Mouse (Mus musculus): ENCODE measurements at regions not wholly inside any gene's neighbourhood (a gene's known extent, or its start where the extent isn't known, plus 50 kb on each side); places are given as distances from the start of the nearest gene placed in this dataset.

DNA sequence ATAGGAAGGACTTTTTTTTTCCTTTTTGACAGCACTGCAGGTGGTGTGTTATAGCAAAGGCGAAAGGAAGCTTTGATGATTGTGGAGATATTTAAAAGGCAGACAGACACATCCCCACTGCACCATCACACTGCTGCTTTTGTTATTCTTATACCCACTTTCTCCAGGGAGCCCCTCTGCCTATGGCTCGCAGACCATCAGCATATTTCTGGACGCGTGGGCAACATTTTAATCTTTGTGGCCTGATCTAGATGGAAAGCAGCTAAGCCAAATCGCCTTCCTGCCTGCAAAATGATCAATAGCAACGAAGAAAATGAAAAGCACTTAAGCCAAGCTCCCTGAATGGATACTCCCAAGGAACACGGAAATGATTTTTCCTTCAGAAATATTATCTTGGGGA, 1054.0 kb downstream of the Synb start:
- 91% methylated on average over 7 of the region's 7 CpGs for WGBS
- no peaks in the 10 kb centered on the region for H3K4me1 ChIP-seq (replicated peaks)
- H3K4me3 ChIP-seq (replicated peaks), result no peak overlapping the region

DNA sequence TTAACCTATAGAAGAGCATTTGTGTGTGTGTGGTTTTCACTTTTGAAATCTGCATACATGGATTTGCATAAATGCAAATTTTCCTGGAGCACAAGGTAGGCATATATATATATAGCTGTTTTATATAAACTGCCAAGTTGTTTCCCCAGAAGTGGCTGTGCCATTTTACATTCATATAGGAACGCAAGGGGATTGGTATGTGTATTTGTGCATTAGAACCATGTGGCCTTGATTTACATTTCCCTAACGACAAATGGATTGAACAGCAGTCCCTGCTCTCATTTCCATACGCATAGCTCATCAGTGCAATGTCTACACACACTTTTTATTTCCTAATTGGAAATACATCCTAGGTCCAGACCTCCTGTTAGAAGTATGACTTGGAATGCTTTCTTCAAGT, 1069.9 kb downstream of the Synb start:
- Histone ChIP-seq H3K27me3 (no peaks in the 10 kb centered on the region), H3K4me2 (no peak overlapping the region), H3K4me3 (replicated peaks) (no peak overlapping the region), H3K36me3 (no peaks in the 10 kb centered on the region), H3K4me1 (replicated peaks) (peaks cover 4% of the 10 kb centered on the region), H3K9ac (replicated peaks) (no peak overlapping the region), H3K27ac (no peak overlapping the region), H3K9me3 (no peaks in the 10 kb centered on the region)
- 62% methylated on average over 3 of the region's 3 CpGs for WGBS
- no peak for ATAC-seq (ENCODE audit: insufficient number of reproducible peaks, insufficient read depth, low FRiP score, low TSS enrichment, low read depth)

More for the DNA sequence above, 1054.0 kb downstream of the Synb start:
- ATAC-seq (ENCODE audit: insufficient number of reproducible peaks, insufficient read depth, low FRiP score, low TSS enrichment, low read depth), result no peak
- Histone ChIP-seq H3K9ac (replicated peaks) (no peak overlapping the region), H3K4me2 (no peak overlapping the region), H3K27me3 (no peaks in the 10 kb centered on the region), H3K27ac (no peak overlapping the region), H3K36me3 (no peaks in the 10 kb centered on the region), H3K9me3 (no peaks in the 10 kb centered on the region)

DNA sequence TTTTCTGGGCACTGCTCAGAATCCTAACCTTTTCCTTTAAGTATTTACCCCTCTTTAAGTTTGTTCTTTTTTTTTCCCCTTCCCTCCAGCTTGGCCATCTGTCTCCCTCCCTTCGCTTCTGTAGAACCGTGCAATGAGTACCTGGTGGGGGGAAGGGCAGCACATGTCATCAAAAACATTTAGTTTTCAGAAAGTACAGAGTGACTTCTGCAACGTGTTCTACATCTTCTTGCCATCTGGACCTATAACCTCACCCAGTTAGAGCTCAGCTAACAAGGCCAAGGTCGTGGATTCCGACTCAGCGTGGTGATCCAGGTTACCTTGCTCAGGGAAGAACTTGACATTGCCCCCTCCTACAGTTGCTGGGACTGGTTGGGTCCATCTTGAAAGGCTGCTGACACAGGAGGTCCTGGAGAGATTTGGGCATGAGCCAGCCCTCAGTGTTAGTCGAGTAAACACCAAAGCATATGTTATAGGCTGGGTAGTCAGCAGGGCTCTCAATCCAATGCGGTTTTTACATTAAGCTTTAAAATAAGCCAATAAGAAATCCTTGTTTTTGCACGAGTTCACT, 1075.0 kb downstream of the Synb start:
- 64% methylated on average over 9 of the region's 9 CpGs for WGBS
- Histone ChIP-seq H3K9ac (replicated peaks) (no peak overlapping the region), H3K9me3 (no peaks in the 10 kb centered on the region), H3K4me1 (replicated peaks) (peaks cover 16% of the 10 kb centered on the region), H3K27ac (no peak overlapping the region), H3K27me3 (no peaks in the 10 kb centered on the region), H3K36me3 (no peaks in the 10 kb centered on the region), H3K4me3 (replicated peaks) (no peak overlapping the region), H3K4me2 (no peak overlapping the region)
- no peak for ATAC-seq (ENCODE audit: insufficient number of reproducible peaks, insufficient read depth, low FRiP score, low TSS enrichment, low read depth)

DNA sequence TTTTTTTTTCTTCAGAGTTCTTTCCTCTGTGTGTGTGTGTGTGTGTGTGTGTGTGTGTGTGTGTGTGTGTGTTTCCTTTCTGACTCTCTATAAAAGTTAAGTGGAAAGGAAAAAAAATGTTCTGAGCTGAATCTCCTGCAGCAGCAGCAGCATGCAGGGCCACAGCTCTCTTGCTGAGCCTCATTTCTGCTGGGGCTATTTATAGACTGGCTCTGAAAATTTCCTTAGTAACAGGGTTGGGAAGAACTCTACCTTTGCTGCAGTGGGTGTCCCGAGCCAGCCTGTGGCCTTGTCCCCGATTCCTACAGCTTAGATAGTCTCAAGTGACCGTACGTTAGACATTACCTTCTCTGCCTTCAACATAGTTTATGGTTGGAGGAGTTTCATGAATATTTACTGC, 1075.6 kb downstream of the Synb start:
- H3K27ac ChIP-seq, result peak overlapping the region; percentile 46; the same call in 1 of the 2 replicates
- H3K4me2 ChIP-seq, result no peak overlapping the region
- H3K4me3 ChIP-seq (replicated peaks), result no peak overlapping the region
- peaks cover 16% of the 10 kb centered on the region for H3K4me1 ChIP-seq (replicated peaks)
- H3K27me3 ChIP-seq, result no peaks in the 10 kb centered on the region
- H3K9ac ChIP-seq (replicated peaks), result no peak overlapping the region
- no peaks in the 10 kb centered on the region for H3K9me3 ChIP-seq
- no peaks in the 10 kb centered on the region for H3K36me3 ChIP-seq
- no peak for ATAC-seq (ENCODE audit: insufficient number of reproducible peaks, insufficient read depth, low FRiP score, low TSS enrichment, low read depth)
- WGBS, result 68% methylated on average over 4 of the region's 4 CpGs

DNA sequence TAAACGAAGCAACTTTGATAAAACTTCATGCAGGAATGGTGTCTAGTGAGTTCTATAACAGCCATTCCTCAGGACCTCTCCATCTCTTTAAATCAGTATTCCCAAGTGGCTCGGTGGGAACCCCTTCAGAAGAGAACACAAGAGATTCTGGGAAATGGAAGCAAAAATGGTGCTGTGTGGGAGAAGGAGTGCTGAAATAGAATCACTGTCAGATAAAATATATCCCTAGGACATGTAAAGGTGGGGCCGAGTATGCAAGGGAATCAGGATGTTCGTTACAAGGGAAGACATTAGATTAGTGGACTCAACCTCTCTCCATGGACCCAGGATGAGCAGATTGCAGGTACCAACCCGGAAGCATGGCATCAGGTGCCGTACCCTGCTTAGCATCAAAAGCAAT, 1076.1 kb downstream of the Synb start:
- no peak for ATAC-seq (ENCODE audit: insufficient number of reproducible peaks, insufficient read depth, low FRiP score, low TSS enrichment, low read depth)
- WGBS, result 77% methylated on average over 6 of the region's 6 CpGs
- no peak overlapping the region for H3K4me2 ChIP-seq
- no peaks in the 10 kb centered on the region for H3K9me3 ChIP-seq
- no peaks in the 10 kb centered on the region for H3K27me3 ChIP-seq
- peaks cover 16% of the 10 kb centered on the region for H3K4me1 ChIP-seq (replicated peaks)
- no peak overlapping the region for H3K9ac ChIP-seq (replicated peaks)
- H3K4me3 ChIP-seq (replicated peaks), result no peak overlapping the region
- H3K27ac ChIP-seq, result 0 out of 2 replicates have a peak overlapping the region, but pooled peaks have one; percentile 46
- no peaks in the 10 kb centered on the region for H3K36me3 ChIP-seq

DNA sequence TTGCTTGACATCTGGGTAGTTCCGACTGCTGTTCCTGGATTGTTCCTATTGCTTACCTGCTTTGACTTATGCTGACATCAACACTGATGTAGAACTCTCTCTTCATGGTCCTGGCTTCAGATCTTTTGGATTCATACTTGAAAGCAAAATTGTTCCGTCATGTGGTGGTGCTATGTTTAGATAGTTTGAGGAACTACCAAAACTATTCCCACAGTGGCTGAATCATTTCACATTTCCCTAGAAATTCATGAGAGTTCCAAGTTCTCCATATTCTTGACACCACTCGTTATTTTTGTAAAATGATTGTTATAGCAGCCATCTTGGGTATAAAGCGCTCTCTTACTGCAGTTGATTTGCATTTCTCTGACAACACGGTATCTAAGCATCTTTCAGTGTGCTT, 1080.2 kb downstream of the Synb start:
- H3K27me3 ChIP-seq, result no peaks in the 10 kb centered on the region
- no peak overlapping the region for H3K4me3 ChIP-seq (replicated peaks)
- peaks cover 9% of the 10 kb centered on the region for H3K4me1 ChIP-seq (replicated peaks)
- no peak overlapping the region for H3K4me2 ChIP-seq
- H3K9ac ChIP-seq (replicated peaks), result no peak overlapping the region
- no peak overlapping the region for H3K27ac ChIP-seq
- 94% methylated on average over 5 of the region's 5 CpGs for WGBS
- H3K36me3 ChIP-seq, result no peaks in the 10 kb centered on the region
- no peaks in the 10 kb centered on the region for H3K9me3 ChIP-seq
- ATAC-seq (ENCODE audit: insufficient number of reproducible peaks, insufficient read depth, low FRiP score, low TSS enrichment, low read depth), result no peak

DNA sequence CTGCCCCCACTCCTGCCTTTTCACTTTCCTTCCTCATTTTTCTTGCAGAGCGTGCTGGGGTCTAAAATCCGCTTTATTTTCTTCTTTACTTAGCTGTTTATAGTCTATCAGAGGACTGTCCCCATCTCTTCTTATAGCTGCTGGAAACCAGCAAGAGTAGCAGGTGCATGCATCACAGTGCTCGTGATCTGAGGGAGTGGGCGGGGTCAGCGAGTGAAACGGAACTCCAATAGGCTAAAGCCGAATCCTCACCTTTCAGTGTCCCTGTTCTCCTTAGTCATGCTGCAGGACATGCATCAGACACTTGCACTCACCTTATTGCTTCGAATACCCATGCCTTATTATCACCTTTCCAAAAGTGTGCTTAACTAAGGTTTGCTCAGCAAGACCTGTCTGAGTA, 1095.3 kb downstream of the Synb start:
- no peak for ATAC-seq (ENCODE audit: insufficient number of reproducible peaks, insufficient read depth, low FRiP score, low TSS enrichment, low read depth)

DNA sequence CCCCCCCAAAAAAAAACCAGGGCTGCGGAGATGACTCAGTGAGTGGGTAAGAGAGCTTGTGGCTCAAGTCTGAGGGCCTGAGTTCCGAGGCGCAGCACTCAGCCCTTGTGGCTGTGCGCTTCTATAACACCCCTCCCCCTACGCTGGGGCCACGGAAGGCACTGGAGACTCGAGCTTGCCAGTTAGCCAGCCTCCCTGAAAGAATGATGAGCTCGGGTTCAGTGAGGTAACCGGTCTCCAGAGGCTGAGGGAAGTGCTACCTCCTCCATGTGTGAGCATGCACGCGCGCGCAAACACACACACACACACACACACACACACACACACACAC, 1096.7 kb downstream of the Synb start:
- peaks cover 9% of the 10 kb centered on the region for H3K27me3 ChIP-seq
- no peak overlapping the region for H3K9ac ChIP-seq (replicated peaks)
- ATAC-seq (ENCODE audit: insufficient number of reproducible peaks, insufficient read depth, low FRiP score, low TSS enrichment, low read depth), result no peak
- peaks cover 6% of the 10 kb centered on the region; the same call in 1 of the 2 replicates for H3K4me1 ChIP-seq (replicated peaks)
- 1% methylated on average over 9 of the region's 13 CpGs for WGBS
- no peak overlapping the region for H3K4me3 ChIP-seq (replicated peaks)
- no peak overlapping the region for H3K27ac ChIP-seq
- no peaks in the 10 kb centered on the region for H3K36me3 ChIP-seq
- peak overlapping the region; percentile 24 for H3K4me2 ChIP-seq
- H3K9me3 ChIP-seq, result no peaks in the 10 kb centered on the region

More for the DNA sequence above, 1095.3 kb downstream of the Synb start:
- H3K4me1 ChIP-seq (replicated peaks), result peaks cover 6% of the 10 kb centered on the region; the same call in 1 of the 2 replicates
- H3K9ac ChIP-seq (replicated peaks), result no peak overlapping the region
- H3K36me3 ChIP-seq, result no peaks in the 10 kb centered on the region
- H3K27me3 ChIP-seq, result peaks cover 9% of the 10 kb centered on the region
- no peak overlapping the region for H3K4me2 ChIP-seq
- H3K4me3 ChIP-seq (replicated peaks), result no peak overlapping the region
- H3K9me3 ChIP-seq, result no peaks in the 10 kb centered on the region
- 8% methylated on average over 8 of the region's 8 CpGs for WGBS
- H3K27ac ChIP-seq, result no peak overlapping the region

DNA sequence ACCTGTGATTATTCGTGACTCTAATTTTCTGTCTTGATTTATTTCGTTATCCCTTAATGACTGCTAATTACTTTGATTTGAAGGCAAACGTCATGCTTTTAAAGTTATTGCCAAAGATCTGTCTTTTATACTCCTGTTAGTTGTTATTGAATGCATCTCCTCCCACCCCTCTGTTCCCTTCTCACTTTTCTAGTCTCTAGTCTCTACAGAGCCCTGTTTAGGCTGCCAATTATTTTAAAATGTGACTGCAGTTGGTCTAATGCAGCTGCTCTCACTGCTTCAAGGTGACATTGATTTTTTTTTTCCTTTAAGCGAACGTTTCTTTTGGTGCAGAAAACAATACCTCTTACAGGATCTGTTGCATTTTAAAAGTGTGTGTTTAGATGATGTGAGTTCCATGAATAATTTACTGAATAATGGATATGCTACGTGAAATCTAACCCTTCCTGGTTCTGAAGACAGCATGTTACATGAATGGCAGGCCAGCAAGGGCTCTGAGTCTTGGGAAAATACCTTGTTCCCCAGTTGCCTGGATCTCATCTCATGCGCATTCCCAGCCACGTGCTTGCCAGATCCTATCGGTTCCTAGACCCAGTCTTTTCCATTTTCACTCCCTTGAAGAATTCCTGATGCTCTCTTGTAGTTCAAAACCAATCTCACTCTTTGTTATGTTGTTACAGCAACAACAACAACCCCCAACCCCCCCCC, 1097.2 kb downstream of the Synb start:
- Histone ChIP-seq H3K9me3 (no peaks in the 10 kb centered on the region), H3K9ac (replicated peaks) (no peak overlapping the region), H3K36me3 (no peaks in the 10 kb centered on the region), H3K4me3 (replicated peaks) (no peak overlapping the region), H3K27ac (no peak overlapping the region), H3K4me2 (peak overlapping the region; percentile 24), H3K4me1 (replicated peaks) (peaks cover 6% of the 10 kb centered on the region; the same call in 1 of the 2 replicates), H3K27me3 (peaks cover 9% of the 10 kb centered on the region)
- 31% methylated on average over 9 of the region's 9 CpGs for WGBS
- no peak for ATAC-seq (ENCODE audit: insufficient number of reproducible peaks, insufficient read depth, low FRiP score, low TSS enrichment, low read depth)

DNA sequence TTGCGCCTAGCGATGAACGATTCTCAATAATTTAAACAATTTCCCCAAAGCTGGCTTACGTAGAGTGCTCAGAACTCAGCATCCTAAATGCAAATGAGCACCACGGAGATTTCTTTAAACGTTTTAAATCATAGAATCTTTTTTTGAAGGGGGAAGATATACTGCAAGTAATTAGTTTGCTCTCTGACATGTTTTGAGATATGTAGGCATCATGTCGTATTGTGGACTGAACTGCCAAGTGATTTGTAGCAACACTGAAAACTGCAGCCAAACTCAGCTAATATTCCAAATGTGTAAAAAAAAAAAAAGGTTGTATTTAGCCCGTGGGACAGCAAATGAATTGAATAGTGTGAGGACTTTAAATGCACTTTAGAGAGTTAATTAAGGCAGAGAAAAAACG, 1097.9 kb downstream of the Synb start:
- 71% methylated on average over 9 of the region's 9 CpGs for WGBS
- H3K4me1 ChIP-seq (replicated peaks), result peaks cover 6% of the 10 kb centered on the region; the same call in 1 of the 2 replicates
- ATAC-seq (ENCODE audit: insufficient number of reproducible peaks, insufficient read depth, low FRiP score, low TSS enrichment, low read depth), result no peak
- H3K4me2 ChIP-seq, result no peak overlapping the region
- H3K36me3 ChIP-seq, result no peaks in the 10 kb centered on the region
- H3K27ac ChIP-seq, result no peak overlapping the region
- H3K4me3 ChIP-seq (replicated peaks), result no peak overlapping the region
- H3K27me3 ChIP-seq, result peaks cover 9% of the 10 kb centered on the region
- no peak overlapping the region for H3K9ac ChIP-seq (replicated peaks)
- H3K9me3 ChIP-seq, result no peaks in the 10 kb centered on the region

DNA sequence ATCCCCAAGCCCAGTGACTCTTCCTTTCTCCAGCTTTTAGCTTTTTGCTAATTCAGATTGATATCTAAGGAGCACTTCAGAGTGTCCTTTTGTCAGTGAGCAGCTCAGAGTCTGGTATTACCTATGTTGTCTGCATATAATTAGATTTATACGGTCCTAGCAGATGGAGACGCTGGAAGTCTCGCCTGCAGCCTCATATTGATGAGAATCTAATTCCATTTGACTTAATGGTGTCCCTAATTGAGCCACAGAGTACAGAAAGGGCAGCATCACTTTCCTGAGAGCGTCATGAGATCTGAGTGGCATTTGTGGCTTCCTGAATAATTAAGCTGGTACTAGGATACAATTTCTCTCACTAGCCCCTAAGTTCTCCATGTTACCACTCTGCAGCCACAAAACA, 1104.2 kb downstream of the Synb start:
- Histone ChIP-seq H3K36me3 (no peaks in the 10 kb centered on the region), H3K9ac (replicated peaks) (no peak overlapping the region), H3K9me3 (no peaks in the 10 kb centered on the region), H3K27ac (no peak overlapping the region), H3K4me2 (no peak overlapping the region), H3K4me1 (replicated peaks) (0 out of 2 replicates have a peak, but pooled peaks cover 5% of the 10 kb centered on the region), H3K4me3 (replicated peaks) (no peak overlapping the region), H3K27me3 (no peaks in the 10 kb centered on the region)
- no peak for ATAC-seq (ENCODE audit: insufficient number of reproducible peaks, insufficient read depth, low FRiP score, low TSS enrichment, low read depth)
- 38% methylated on average over 4 of the region's 4 CpGs for WGBS

DNA sequence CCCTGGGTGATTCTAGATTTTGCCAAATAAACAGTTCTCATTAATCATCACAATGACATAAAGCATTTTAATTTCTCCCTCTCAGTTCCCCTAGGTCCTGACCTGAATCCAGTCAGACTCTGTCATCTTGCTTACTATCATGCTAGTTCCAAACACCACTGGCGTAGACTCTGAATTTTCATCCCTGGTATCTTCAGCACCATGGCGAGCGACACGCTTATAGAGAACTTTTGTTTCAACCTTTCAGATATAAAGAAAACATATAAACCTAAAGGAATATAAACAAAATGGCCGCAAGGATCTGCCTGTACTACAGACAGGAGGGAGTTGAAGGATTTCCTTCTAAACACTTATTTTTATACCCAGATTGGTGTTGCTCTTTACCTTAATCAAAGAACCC, 1105.8 kb downstream of the Synb start:
- WGBS, result 63% methylated on average over 5 of the region's 5 CpGs
- Histone ChIP-seq H3K27ac (no peak overlapping the region), H3K36me3 (no peaks in the 10 kb centered on the region), H3K9ac (replicated peaks) (no peak overlapping the region), H3K4me3 (replicated peaks) (no peak overlapping the region), H3K4me1 (replicated peaks) (0 out of 2 replicates have a peak, but pooled peaks cover 5% of the 10 kb centered on the region), H3K4me2 (no peak overlapping the region), H3K9me3 (no peaks in the 10 kb centered on the region), H3K27me3 (no peaks in the 10 kb centered on the region)
- no peak for ATAC-seq (ENCODE audit: insufficient number of reproducible peaks, insufficient read depth, low FRiP score, low TSS enrichment, low read depth)
